Mouse (Mus musculus) v-Abl transformed pro-B cells (cell line): ENCODE results near the gene Arl8b.
"Not testable (repeated sequence)": the region's sequence is repeated elsewhere in the genome, so short reads cannot be mapped to it uniquely, and the experiment has no call there.

ENCODE experiments used
- in situ Hi-C, 2 experiments: fragments of 400-800 bp; cut with MboI; formaldehyde crosslinking; loops; one replicate each; pipeline ENCODE4 v1.15.1; 2025; ENCODE audit not compliant: unreplicated experiment in 2 of 2

The Arl8b gene

GRCm38 (mm10) chr6:108869031-108869430 lies 86.1 kb downstream of the Arl8b start:
- in situ Hi-C loops = not testable (repeated sequence)

DNA sequence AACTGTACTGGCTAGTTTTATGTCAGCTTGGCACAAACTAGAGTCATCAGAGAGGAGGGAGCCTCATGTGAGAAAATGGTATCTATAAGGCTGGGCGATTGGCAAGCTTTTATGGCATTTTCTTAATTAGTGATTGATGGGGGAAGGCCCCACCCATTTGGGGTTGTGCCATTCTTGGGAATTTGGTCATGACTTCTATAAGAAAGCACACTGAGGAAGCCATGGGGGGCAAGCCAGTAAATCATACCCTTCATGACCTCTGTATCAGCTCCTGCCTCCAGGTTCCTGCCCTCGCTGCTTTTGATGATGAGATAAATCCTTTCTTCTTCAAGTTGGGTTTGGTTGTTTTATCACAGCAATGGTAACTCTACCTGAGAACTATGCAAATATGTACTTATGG lies 87.5 kb downstream of the Arl8b start:
- in situ Hi-C loops = no loop called here

- in situ Hi-C loops = no loop called here
Observed at GRCm38 (mm10) chr6:108871251-108871650, 88.4 kb downstream of the Arl8b start.
